Mouse (Mus musculus) heart, postnatal 10 days (tissue): Measurements from ENCODE around the gene Ccdc171. TPM values are rescaled to one million over a fixed set of nuclear protein-coding genes. Genes with fewer than 3 reads are reported as not detected.
A peak's percentile ranks its signal among the peaks of the same experiment; 100 is the strongest.
"Not testable (repeated sequence)": the region's sequence is repeated elsewhere in the genome, so short reads cannot be mapped to it uniquely, and the experiment has no call there.

Experiments
- DNase-seq, 2 experiments: peaks; one replicate each; pipeline ENCODE4 v3.0.0; 2021
- intact Hi-C: fragments of 180-260 bp; cut with DNase I; formaldehyde crosslinking; loops from one replicate; pipeline ENCODE4 v1.15.1; 2025
- total RNA-seq, 2 experiments: library from RNA; stranded (reverse); gene quantifications; 2 replicates each; pipeline ENCODE4 v1.2.3; 2021

The Ccdc171 gene
- total RNA-seq, 2 experiments from 2014 or later, result 1.1 to 1.7 TPM

DNA sequence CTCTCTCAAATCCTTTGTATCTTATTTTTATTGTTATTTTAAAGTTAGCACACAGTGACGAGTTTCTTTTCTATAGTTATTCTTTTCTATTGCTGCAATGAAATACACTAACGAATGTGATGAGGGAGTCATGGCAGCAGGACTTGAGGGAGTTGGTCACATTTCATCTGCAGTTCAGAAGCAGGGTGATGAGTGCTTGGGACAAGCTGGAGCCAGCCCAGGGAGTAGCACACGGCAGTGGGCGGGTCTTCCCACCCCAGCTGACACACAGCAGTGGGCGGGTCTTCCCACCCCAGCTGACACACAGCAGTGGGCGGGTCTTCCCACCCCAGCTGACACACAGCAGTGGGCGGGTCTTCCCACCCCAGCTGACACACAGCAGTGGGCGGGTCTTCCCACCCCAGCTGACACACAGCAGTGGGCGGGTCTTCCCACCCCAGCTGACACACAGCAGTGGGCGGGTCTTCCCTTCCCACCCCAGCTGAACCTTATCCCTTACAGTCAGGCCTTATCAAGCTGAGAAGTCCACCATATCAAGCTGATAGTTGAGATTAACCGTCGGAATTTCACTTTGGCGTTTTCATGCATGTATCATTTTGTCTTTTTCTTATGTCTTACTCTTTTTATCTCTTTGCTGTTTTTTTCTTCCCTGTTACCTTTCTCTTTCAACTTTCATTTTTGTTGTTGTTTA is 97.8 kb downstream of the Ccdc171 start:
- intact Hi-C loops, result not testable (repeated sequence)
- peak; percentile 7 to 10 for DNase-seq

- intact Hi-C loops, result no loop called here
- DNase-seq, result no peak
Observed at GRCm38 (mm10) chr4:83623732-83624131, 98.4 kb downstream of the Ccdc171 start.

DNA sequence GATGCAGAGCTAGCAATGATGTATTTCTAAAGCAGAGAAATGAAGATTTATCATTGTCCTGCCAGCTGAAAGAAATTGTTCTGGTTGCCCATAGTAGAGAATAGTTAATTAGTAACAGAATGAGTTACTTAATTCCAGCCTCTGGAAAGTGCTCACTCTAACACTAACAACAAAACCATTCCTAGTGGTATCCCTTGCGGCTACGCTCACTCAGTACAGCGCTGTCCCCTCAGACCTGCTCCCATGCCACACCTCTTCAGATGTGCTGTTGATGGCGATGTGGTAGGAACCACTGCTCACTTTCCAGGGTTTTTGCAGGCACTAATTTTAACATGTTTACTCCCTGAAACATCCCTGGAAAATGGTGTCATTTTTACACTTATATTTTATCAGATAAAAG is 126.1 kb downstream of the Ccdc171 start:
- DNase-seq, result no peak

GRCm38 (mm10) chr4:83655396-83655795 is 130.1 kb downstream of the Ccdc171 start:
- intact Hi-C loops, result no loop called here
- peak; percentile 34 to 40 for DNase-seq

More for the DNA sequence above, 126.1 kb downstream of the Ccdc171 start:
- intact Hi-C loops, result no loop called here

GRCm38 (mm10) chr4:83656571-83656970 is 131.2 kb downstream of the Ccdc171 start:
- intact Hi-C loops, result no loop called here
- peak; percentile 23 to 38 for DNase-seq

- no peak for DNase-seq
- intact Hi-C loops, result no loop called here
Observed at GRCm38 (mm10) chr4:83657021-83657420, 131.7 kb downstream of the Ccdc171 start.

DNA sequence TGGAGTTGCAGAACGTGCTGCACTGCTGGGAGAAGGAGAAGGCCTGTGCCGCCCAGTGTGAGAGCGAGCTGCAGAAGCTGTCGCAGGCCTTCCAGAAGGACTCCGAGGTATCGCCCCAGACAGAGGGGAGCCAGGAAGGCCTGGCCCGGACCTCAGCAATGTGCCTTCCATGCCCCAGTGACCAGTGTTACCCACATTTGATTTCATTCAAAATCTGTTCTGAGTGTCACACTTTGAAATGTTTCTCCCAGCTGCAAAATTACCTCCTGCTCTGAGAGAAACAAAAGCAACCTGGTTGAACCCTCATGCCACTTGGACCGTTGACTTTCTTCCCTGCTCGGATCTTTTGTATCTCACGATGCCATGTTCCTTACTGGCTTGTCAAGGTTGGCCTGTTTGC is 133.1 kb downstream of the Ccdc171 start:
- intact Hi-C loops, result no loop called here
- no peak for DNase-seq

- intact Hi-C loops, result no loop called here
- peak in 1 of 2 experiments; percentile 27 for DNase-seq
Observed at GRCm38 (mm10) chr4:83659411-83659810, 134.1 kb downstream of the Ccdc171 start.

DNA sequence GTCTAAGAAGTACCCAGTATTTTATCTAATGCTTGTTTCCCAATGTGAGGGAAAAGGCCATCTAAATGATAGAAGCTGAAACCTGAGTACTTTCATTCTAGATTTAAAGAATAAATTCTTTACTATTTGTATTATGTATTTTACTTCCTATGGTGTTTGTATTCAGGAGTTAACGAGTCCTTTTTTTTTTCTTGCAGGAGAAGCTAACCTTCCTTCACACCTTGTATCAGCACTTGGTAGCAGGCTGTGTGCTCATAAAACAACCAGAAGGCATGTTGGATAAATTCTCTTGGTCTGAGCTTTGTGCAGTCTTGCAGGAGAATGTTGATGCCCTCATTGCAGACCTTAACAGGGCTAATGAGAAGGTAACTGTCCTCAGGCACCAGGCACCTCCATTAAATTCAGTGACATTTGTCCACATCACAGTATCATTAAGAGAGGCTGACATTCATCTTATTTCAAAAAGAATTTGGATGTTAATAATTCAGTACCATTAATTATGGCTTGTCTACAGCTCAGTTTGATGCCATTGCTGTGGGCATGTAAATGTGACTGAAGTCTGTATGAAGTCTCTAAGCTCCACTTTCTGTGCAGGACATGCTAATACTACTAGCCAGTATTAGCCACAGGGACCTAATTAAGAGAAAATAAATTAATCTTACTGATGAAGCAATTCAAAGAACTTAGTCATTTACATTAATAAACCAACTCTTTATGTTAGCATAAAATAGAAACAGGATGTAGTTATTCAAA is 136.3 kb downstream of the Ccdc171 start:
- DNase-seq, result no peak
- intact Hi-C loops, result loop anchor here (2.0 kb wide), 1 partner anchor 61 kb away; no protein-coding TSS in a partner anchor

DNA sequence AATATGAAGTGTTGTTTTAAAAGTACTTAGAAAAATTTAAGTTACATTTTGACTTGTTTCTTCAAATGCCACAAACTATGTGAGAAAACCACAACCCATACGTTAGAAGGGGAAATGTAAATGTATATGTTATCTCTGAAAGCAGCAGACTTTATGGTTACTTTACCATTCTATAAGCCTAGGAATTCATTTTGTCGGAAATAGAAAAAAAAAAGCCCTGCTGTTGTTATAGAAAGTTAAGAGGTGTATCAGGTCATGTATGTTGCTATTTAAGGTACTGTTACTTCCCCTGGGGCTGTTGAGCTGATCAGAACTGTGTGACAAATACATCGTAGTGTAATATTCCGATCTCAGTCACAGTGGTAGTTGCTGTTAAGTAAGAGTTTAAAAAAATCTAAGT is 137.0 kb downstream of the Ccdc171 start:
- intact Hi-C loops, result no loop called here
- DNase-seq, result no peak

DNA sequence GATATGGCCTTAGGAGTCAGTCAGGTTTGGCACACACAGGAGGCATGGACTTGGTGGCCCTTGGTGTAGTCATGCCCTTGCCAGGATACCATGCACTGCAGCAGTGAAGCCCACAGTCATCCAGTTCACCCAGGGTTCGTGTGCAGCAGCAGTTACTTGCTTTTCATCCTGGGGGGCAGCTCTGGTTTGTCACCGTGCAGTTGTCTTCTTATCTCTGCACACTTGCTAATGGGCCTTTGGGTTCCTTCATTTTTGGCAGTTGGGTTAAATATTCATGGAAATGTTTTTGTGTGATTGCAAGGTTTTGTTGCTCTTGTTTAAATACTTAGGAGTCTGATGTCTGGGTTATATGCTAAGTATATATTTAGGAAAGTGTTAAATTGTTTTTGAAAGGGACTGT is 144.2 kb downstream of the Ccdc171 start:
- intact Hi-C loops, result no loop called here

GRCm38 (mm10) chr4:83675308-83675707 is 150.0 kb downstream of the Ccdc171 start:
- intact Hi-C loops, DNase-seq: not testable (repeated sequence)

More for the DNA sequence above, 144.2 kb downstream of the Ccdc171 start:
- no peak for DNase-seq

DNA sequence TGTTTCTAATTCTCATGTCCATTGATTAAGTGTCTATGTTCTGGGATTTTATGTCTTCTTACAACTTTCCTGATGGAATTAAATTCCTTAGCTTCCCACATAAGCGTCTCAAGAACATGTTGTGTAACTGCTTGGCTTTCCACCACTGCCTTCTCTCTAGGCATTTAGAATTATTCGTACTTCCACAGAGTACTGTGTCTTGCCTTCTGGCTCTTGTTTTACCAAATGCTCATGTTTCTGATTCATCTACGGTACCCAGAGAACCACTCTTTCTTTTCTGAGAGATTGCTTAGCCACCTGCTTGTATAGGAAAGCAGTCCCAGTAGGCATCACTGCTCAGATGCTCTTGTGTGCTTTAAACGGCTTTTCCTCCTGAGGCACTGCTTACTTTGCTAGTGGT is 151.1 kb downstream of the Ccdc171 start:
- DNase-seq, result no peak
- intact Hi-C loops, result no loop called here

- intact Hi-C loops, result no loop called here
- DNase-seq, result peak; percentile 28 to 35
Observed at GRCm38 (mm10) chr4:83681081-83681480, 155.7 kb downstream of the Ccdc171 start.

DNA sequence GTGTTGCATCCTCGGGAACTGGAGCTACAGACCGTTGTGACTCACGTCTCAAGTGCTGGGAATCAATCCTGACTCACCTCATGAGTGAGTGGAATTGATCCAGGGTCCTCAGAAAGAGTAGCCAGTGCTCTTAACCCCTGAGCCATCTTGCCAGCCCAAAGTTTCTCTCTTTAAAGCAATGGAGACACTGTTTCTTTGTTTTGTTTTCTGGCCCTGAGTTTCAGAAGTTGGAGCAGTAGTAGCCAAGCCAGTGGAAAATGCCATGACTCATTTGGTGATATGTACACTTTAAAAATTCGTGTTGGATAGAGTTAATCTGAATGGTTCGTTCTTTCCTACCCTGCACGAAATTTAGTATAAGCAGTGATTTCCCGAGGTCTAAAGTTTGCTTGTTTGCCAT is 157.5 kb downstream of the Ccdc171 start:
- DNase-seq, result no peak
- intact Hi-C loops, result no loop called here

DNA sequence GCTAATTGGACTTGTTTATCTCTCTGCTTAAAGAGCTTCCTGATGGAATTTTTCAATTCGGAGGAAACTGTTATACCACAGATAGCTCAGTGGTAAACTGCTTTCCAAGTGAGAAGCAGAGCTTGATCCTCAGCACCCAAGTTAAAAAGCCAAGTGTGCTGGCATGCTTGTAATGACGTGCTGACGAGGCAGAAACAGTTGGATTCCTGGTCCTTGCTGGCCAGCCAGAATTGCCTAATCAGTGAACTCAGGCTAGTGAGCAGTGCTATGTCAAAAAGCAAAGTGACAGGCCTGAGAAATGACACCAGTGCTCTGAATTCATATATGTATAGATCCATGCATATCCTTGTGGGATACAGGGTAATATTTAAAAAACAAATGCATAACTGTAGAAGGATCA is 174.8 kb downstream of the Ccdc171 start:
- peak; percentile 15 to 27 for DNase-seq
- intact Hi-C loops, result no loop called here

GRCm38 (mm10) chr4:83716996-83717395 is 191.7 kb downstream of the Ccdc171 start:
- intact Hi-C loops, result no loop called here
- no peak for DNase-seq

- no peak for DNase-seq
- intact Hi-C loops, result no loop called here
Observed at GRCm38 (mm10) chr4:83719816-83720215, 194.5 kb downstream of the Ccdc171 start.

DNA sequence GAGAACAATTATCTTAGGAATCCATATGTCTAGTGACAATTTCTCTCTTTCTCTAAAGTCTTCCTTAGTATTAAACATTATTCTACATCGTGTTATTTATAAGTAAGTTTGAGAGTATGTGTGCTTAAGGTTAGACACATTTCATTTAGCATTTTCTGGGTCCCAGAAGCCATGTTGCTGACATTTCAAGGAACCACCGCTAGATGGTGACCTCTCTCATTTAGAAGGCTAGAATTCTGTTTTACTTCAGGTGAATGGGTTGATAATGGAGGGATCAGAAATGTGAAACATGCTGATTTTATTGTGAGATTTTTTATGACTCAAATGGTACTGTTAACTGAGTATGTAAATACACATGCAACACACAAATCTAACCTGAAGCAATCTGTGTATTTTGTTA is 199.8 kb downstream of the Ccdc171 start:
- peak; percentile 5 to 7 for DNase-seq

DNA sequence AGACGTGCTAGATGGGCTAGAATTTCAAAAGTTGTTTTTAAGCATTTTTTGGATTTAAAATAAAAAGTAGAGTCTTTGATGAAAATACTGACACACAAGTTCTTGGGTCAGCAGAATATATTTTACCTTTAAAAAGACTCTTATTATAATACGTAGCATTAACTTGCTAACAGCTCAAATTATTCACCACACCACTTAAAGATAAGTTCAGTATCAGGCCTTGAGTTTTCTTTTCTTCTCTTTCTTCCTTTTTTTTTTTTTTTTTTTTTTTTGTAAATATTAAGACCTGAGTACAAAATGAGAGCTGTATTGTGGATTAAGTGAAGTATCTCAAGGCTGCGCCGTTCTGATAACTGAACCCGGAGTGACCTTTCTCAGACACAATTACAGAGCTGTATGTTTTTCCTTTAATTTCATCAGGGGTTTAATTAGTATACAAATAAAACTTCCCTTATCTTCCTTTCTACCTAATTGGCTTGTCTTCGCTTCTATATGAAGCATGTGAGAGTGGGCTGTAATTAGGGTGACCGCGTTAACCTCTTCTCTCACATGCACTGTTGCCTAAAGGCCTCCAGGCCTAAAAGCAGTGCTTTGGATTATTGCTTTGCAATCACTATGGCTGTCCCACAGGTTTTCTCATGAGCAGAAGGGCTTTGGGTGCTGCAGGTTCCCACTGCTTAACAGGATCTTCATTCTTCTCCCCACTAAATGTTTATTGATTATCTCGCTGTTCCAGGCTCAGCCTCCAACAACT is 214.0 kb downstream of the Ccdc171 start:
- intact Hi-C loops, result no loop called here
- DNase-seq, result no peak

More for the DNA sequence above, 199.8 kb downstream of the Ccdc171 start:
- intact Hi-C loops, result no loop called here

GRCm38 (mm10) chr4:83739891-83740277 is 214.5 kb downstream of the Ccdc171 start:
- DNase-seq, result no peak
- intact Hi-C loops, result no loop called here
